Mouse (Mus musculus): Measurements from ENCODE around the gene Rerg.

The Rerg gene

DNA sequence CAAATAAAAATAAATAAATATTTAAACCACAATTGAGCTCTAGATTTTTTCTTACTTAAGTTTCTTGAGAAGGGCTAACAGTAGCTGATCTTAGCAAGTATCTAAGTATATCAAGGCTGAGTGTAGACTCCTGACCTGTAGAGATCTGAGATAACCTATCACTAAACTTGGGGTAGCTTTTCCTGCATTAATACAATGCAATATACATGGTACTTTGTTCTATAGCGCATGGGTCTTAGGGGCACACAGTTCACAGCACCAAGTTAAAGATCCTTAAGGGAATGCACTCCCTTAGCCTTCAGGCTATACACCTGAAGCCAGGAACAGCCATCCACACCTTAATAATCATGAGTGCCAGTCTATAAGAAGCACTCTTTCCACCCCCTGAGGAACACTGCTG, 38.5 kb downstream of the Rerg start:
- no peak for DNase-seq (ENCODE audit: low read depth, low spot score)

DNA sequence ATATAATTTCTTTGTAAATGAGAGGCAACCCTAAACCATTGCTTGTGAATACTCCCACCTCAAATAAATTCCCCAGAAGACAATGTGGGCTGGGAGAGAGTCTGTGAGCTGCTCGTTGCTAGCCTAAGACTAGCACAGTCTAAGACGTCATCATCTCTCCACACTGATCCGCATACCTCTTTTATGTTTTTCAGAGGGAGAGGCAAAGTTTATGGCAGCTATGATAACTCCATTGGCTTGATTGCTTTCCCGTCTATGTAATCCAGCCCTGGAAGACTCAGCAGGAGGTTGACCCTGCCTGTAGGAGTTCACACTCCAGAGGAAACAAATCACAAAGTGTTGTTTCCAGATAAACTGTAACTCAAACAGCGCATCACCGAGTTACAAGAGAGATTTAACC, 38.9 kb downstream of the Rerg start:
- no peak for DNase-seq (ENCODE audit: low read depth, low spot score)

DNA sequence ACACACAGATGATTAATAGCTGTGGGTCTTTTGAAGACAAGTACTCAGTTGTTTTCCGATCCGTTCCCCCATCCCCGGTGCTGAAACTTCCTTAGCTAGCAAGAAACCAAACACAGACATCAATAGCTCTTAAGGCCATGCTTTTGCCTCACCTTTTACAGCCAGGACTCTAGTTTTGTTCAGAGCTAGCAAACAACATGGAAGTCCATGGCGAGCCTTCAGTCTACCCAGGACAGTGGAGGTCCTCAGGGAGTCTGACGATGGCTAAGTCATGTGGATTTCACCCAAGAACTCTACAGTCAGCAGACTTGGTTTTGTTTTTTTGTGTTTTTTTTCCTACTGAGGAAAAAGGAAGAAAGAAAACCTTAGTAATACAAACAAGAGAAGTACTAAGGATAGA, 43.4 kb downstream of the Rerg start:
- DNase-seq (ENCODE audit: low read depth, low spot score), result no peak

DNA sequence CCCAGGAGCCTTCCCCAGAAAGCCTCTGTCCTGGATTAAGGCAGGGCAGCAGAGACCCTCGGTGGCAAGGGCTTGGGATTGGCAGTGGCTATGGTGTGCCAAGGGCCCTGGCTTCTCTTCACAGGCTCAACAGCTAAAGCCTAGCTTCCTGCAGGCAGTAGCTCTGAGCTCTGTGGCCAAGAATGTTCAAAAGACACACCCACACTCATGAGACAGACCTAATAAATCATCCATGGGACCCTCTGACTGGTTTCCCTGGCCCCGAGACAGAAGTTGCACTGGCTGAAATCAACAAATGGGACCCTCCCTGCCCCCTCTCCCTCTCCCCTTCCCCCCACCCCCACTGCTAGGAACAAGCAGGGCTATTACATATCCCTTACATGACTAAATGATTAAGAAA, 44.1 kb downstream of the Rerg start:
- DNase-seq (ENCODE audit: low read depth, low spot score), result no peak

DNA sequence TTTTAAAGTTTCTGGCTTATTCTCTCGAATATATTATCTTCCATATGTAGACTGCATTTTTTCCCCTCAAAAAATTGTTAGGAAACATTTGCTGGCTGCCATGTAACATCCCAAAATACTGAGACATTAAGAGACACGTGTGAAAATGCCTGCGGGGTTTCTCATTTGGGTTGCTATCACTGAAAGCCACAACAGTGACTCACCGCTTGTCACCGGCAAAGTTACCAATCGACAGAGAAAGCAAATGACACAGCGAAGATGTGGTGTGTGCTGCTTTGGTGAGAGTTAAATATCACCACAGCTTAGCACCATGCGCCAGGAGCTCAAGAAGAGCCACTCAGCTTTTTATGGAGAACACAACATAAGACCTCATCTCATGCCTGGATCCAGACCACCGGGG, 44.9 kb downstream of the Rerg start:
- DNase-seq (ENCODE audit: low read depth, low spot score), result no peak

DNA sequence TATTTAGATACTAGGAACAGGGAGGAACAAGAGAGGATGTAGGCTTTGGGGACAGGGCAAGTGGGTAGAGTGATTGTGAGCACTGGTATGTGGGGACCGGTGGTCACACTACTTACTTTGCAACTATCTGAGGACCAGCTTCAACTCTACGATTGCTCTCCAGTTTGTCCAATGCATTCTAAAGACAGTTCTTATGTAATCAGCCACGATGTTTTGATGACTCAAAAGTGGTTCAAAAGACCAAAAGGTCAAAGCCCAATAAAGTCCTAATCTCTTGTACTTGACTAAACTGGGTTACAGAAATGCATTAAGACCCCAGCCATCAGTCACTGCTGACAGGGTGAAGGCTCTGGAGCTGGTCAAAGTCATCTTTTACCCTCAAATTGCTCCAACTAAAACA, 45.3 kb downstream of the Rerg start:
- DNase-seq (ENCODE audit: low read depth, low spot score), result no peak

DNA sequence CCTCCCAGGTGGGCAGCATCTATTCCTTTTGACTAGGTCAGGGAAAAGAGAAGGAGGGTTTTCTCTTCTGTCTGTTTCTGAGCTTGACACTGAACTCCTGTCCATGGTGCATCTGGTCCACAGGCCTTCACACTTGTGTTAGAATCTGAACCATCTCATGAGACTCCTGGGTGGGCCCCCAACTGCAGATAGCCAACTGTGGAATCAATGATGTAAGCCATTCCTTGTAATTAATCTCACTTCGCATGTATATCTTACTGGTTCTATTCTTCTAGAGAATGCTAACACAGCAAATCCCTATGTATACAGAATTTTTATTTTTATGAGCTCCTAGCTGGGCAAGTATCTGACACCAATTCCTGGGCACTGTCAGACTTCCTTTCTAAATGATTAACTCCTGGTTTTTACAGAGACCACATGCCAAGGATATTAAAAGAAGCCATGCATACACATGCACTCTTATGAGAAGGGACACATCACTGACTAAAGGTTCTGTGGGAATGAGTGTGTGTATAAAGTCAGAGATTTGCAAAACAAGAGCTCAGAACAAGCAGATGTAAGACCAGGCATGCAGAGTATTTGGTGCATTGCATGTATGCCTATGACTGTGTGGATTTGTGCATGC, 53.3 kb downstream of the Rerg start:
- no peak for DNase-seq (ENCODE audit: low read depth, low spot score)

DNA sequence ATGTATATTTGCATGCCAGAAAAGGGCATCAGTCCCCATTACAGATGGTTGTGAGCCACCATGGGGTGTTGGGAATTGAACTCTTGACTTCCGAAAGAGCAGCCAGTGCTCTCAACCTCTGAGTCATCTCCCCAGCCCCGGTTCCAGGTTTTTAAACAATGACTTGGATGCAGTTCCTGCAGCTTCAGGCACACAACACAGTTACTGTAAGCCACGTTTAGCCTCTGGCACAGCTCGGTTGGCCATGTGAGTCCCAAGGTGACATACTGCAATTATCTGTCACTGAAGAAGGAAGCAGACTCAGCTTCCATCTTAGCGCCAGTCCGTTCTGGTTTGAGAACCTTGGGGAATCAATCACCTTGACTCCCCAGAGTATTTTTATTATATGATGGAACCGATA, 55.4 kb downstream of the Rerg start:
- DNase-seq (ENCODE audit: low read depth, low spot score), result no peak

DNA sequence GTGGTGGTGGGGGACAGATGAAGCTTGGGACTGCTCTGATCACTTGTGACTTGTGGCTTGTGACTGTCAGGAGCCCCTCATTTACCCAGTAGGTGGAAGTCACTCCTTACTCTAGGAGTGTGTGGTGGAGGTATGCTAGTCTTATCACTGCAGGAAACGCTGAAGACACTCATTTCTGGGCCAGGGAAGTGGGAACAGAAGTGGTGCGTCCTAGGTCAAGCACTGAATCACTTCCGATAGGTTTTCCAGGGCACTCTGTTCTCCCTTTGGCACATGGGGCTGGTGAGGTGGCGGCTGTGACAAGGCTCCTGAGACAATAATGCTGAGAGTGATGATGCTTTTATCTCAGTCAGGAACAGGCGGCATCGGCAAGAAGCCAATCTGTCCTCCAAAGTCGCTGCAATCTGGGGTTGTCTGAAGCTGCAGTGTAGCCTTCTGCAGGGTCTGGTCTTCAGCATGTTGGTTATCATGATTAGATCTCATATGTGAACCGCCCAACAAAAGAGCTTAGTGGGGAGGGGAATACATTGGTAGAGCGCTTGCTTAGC, 59.0 kb downstream of the Rerg start:
- no peak for DNase-seq (ENCODE audit: low read depth, low spot score)

DNA sequence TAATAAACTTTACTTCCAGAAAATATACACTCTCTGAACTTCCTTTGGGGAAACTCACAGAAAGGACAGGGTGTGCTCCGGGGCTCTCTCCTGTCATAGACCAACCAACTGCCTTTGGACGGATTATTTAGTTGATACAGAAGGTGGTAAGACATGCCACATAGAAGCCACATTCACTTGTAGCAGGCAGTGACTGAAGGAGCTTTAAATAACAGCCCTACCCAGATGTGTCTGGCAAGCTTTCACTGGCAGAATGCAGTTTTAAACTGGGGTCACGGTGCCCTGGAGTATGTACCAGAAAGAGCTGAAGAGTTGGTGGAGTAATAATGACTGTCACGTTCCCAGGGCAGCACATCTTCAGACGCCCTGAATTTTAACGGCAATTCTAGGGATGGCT, 59.5 kb downstream of the Rerg start:
- DNase-seq (ENCODE audit: low read depth, low spot score), result no peak

DNA sequence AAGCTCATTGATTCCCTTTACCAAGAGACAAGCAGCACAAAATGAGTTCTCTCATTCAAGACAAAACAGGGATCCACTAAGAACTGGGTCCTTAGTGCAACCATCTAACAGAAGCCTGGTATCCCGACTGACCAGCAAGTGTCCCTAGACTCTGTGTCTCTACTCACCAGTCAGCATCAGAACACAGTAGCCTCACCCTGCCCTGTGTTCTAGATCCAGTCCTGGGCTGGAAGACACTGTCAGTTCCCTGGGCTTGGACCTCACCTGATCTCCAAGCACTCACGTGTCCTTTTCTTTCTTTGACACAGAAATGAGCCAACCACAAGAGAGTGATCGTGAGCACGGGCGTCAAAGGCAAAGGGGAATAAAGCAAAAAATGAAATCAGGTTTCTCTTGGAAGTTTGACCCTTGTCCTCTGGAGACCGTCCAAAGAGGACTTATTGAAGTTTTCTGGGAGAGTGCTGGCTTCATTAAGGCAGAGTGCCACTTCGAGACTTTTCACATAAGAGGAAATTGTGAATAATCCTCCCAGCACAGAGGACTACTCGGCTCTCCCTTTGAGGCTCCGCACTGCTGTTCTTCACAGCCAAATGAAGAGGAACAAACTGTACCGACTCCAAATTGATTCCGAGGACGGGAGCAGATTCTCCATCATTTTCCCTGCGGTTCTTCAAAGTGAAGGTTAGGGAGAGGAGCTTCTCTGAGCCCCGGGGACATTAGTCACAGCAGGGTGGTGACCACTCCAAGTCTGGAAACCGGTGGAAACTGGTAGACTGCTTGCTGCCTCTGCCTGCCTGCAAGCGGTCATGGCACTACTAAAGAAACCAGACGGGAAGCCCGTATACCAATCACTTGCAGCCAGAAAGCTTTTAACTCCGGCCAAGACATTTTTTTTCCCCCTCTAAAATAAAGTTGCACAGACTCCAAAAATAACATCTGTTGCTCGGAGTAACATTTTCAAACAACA, 60.2 kb downstream of the Rerg start:
- peak; percentile 35 for DNase-seq (ENCODE audit: low read depth, low spot score)

DNA sequence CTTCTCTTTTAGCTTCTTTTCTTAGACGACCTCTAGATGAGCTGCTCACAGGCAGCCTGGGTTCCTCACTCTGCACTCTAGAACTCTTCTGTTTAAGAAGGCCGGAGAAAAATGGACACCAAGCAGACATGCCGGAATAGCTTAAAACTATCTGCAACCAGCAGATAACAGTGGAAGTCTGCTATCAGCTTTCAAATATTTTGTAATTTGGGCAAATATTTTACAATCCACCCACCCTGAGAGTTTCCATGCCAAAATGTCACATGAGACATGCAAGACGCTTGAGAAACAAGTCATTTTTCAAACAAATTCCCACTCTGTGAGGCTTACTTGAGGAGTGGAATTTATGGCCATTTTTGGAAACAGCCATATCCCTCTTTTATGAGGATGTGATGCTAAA, 65.0 kb downstream of the Rerg start:
- no peak for DNase-seq (ENCODE audit: low read depth, low spot score)

DNA sequence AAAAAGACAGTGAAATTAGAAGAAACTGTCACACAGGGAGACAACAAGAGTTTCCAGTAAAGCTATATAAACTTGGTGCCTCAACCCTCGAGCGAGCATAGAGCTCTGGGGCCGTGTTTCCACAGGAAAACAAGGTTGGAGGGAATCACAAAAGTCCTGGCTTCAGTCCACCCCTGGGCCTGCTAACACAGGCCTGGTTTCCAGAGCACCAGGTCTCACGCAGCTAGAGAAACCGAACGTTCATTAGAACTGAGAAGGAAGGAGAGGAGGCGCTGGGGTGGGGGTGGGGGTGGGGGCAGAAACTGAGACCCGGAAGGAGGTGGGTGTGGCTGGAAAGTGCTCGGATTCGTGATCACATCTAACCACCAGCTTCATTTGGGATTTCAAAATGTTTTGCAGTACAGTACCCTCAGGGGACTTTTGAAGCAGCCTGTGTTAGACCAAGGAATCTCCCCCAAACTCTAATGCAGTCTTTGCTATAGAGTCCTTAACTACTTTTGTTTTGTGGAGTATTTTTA, 67.6 kb downstream of the Rerg start:
- no peak for DNase-seq (ENCODE audit: low read depth, low spot score)

DNA sequence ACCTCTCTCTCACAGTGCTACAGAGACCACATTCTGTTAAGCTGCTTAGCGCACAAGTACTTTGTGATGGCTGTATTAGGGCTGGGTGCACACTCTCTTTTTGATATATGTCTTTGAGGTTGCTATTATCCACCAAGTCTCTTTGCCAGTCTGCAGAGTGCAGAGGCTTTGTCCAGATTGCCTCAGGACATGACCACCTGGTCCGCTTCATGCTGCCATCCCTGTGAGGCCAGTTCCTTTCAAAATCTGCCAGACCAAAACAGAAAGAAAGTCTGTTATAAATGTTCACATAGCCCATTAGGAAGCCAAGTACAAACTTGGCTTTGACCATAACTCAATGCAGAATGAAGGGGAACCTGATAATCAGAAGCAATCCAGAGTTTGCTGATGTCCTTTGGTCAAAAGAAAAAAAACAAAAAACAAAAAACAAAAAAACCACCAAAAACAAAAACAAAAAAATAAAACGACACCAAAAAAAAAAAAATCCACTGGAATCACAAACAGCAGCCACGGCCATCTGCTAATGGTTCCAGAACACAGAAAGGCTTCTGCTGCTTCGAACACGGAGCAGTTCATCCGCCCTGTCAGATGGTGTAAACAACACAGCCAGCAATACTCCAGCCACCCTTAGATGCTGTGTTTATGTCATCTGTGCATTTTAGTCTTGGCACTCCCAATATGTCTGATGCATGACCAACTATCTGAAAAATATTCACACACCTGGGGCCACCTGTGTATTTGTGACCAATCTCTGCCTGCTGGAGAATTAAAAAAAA, 68.2 kb downstream of the Rerg start:
- DNase-seq (ENCODE audit: low read depth, low spot score), result no peak

DNA sequence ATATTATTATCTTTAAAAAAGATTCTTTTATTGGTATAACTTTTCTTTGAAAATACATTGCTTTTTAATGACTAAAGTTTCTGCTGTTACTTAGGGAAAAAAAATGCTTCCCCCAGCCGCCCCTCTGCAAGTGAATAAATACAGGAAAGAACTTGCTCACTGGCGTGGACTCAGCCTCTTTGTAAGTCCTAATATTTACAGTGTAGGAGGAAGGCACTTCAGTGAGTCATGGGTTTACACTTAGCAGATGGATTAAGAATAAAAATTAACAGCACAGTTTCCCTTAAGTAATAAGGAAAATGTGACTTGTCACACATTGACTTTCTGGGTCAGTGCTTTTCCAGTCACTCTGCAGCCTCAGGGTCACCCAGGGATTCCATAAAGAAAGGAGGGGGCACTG, 70.0 kb downstream of the Rerg start:
- no peak for DNase-seq (ENCODE audit: low read depth, low spot score)

DNA sequence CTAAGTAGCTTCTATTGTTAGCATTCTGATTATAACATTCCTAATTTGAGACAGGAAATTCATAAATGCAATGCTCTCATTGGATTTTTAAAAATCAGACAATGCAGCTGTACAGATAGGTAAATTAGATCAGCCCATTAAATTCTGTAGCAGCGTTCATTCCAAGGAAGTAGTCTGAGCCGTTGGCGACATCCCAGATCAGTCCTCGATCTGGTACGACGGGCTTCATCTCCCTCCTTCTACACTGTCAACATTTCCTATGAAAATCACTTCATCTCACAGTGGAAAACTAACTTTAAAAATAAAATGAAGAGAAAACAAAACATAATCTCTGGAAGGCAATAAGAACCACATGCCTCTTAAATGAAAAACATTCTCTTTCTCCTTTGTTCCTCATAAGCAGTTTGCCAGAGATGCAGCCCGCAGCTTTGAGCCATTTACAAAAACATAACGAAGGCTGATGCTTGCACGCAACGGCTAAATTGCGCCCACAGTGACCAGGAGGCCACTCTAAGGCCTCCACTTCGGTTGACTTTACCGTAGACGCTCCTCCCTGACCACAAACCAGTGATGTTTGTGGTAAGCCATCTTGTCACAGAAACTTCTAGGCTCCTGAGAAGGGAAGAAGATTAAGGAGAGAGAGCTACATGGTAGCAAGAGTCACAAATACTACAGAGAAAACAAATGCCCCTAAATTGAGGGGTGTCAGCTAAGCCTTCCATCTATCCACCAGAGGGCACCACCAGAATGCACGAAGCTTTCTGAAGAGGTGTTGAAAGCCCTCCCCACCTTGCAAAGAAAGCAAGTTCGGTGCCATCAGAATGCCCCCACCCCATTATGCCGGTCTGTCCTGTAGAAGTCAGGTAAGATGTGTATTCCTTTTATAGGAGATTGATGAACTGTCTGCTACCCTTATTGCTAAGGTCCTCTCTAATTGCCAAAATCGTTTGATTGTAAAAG, 71.8 kb downstream of the Rerg start:
- DNase-seq (ENCODE audit: low read depth, low spot score), result peak; percentile 37

DNA sequence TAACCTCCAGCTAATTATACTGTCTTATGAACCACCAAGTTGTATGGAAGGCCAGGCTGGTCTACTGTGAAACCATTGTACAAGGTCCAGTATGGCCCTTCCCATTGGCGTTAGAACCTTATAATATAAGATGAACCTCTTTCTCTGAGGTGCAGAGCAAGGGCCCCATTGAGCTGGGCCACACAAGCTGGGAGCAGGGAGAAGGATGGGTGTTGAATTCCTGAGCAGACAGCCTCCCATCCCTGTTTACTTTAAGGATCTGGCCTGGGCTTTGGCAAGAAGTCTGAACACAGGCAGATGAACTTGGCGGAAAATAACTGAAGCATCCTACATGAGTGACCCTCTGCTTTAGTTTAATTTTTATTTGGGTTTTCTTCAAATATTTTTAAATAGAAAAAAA, 75.8 kb downstream of the Rerg start:
- DNase-seq (ENCODE audit: low read depth, low spot score), result no peak

DNA sequence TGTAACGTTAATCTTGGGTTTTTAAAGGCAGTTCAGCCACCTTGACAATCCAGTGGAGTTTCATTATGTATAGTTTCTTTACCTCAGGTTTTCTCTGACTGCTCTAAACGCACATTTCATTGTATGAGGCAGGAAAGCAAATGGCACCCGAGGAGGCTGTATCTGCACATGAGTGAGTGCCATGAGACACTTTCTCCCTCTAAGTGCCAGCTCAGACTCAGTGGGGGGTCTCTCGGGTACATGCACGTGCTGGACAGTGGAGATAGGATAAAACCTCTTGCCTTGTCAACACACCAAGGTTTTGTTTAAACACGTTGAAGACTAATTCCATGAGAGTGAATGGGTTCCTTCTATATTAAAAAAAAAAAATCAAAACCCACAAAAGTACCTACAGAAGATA, 81.8 kb downstream of the Rerg start:
- DNase-seq (ENCODE audit: low read depth, low spot score), result no peak

DNA sequence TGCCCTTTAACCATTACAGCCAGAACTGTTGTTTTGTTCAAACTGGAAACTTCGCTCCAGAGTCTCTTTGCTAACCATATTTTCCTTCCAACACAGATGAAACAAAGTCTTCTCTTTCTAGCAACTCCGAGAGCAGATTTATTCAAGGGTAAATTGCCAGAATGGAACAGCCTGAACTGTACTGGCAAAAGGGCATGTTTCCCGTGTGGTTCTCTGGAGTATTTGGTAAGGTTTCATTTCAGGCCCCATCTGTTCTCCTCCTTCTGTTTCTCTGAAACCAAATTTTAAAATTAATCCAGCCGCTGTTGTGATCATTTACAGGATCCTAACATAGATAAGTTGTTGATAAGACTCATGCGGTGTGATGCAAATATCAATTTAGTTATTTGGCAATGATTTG, 82.3 kb downstream of the Rerg start:
- no peak for DNase-seq (ENCODE audit: low read depth, low spot score)

DNA sequence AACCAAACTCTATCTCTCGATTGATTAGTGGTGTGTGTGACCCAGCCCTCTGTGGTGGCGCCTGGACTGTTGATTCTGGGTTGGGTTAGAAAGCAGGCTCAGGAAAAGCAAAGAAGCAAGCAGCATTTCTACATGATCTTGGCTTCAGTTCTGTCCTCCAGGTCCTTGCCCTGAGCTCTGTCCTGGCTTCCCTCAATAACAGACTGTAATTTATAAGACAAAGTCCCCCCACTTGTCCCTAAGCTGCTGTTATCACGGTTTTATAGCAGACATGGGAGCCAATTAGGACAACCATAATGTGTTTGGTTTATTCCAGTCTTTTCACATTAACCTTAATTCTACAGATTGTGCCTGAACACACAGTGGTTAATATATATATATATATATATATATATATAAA, 82.8 kb downstream of the Rerg start:
- DNase-seq (ENCODE audit: low read depth, low spot score), result no peak

DNA sequence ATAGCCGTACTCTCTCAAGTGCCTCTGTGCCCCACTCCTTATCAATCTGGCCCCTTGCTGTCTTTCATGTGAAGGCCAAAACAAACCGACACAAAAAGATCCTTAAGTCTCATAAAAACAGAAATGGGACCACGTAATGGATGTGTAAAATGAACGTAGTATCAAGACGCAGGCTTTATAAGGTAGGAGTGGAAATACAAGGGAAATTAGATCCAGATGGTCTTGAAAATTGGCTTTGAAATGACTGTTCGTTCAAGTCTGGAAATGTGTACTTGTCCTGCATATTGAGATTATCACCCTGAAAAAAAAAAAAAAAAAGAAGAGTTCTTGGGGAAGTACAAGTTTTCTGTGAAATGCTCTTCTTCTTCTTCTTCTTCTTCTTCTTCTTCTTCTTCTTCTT, 90.6 kb downstream of the Rerg start:
- no peak for DNase-seq (ENCODE audit: low read depth, low spot score)
